Mouse (Mus musculus) embryonic fibroblast, embryonic 13.5 days (primary cell): ENCODE data around the gene Sbsn. TPM values are rescaled to one million over a fixed set of nuclear protein-coding genes. Genes with fewer than 3 reads are reported as not detected.

Source experiments
- H3K27ac ChIP-seq: 2 replicates; pipeline ENCODE4 v1.5.1; 2012; ENCODE audit warnings: low read length, control low read depth, inconsistent platforms; ENCODE audit not compliant: insufficient read depth
- H3K4me1 ChIP-seq: 2 replicates; pipeline ENCODE4 v1.6.1; 2011; ENCODE audit warnings: low read length; ENCODE audit not compliant: control insufficient read depth, insufficient read depth
- H3K4me3 ChIP-seq: 2 replicates; pipeline ENCODE4 v1.5.1; 2011; ENCODE audit warnings: mild to moderate bottlenecking, control low read depth, low read length; ENCODE audit not compliant: insufficient read depth
- CTCF ChIP-seq: IDR thresholded peaks from 2 replicates; pipeline ENCODE4 v1.5.1; 2011; ENCODE audit warnings: mild to moderate bottlenecking, control low read depth, low read length, moderate library complexity, borderline replicate concordance; ENCODE audit not compliant: insufficient read depth
- POLR2A ChIP-seq: IDR thresholded peaks from 2 replicates; pipeline ENCODE4 v1.6.1; 2011; ENCODE audit warnings: low read depth, mild to moderate bottlenecking, control low read depth, low read length, moderate library complexity
- polyA plus RNA-seq: library from polyadenylated mRNA; stranded (reverse); fragments of >200 nt; gene quantifications from 2 replicates; pipeline ENCODE4 v1.2.4, GENCODE M21; 2011; ENCODE audit warnings: low read depth; ENCODE audit not compliant: missing spikeins, insufficient read length

Sbsn gene
- polyA plus RNA-seq, 1 experiment, result 4.4 TPM

DNA sequence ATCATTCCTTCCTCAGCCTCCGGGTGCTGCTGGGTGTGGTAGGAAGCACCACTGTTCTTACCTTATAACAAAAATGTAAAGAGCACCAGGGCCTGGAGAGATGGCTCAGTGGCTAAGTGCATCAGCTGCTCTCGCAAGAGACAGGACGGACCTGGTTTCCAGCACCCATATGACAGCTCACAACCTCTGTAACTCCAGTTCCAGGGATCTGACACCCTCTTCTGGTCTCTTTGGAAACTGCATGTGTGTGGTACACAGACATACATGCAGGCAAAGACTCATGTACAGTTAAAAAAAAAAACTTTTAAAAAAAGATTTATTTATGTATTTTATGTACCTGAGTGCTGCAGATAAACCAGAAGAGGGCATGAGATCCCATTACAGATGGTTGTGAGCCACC is 52.0 kb downstream of the Sbsn start:
- Histone ChIP-seq H3K4me3 (no peak overlapping the region), H3K4me1 (no peaks in the 10 kb centered on the region), H3K27ac (no peak overlapping the region)
- TF ChIP-seq CTCF, result no peak
- TF ChIP-seq POLR2A, result no peak

DNA sequence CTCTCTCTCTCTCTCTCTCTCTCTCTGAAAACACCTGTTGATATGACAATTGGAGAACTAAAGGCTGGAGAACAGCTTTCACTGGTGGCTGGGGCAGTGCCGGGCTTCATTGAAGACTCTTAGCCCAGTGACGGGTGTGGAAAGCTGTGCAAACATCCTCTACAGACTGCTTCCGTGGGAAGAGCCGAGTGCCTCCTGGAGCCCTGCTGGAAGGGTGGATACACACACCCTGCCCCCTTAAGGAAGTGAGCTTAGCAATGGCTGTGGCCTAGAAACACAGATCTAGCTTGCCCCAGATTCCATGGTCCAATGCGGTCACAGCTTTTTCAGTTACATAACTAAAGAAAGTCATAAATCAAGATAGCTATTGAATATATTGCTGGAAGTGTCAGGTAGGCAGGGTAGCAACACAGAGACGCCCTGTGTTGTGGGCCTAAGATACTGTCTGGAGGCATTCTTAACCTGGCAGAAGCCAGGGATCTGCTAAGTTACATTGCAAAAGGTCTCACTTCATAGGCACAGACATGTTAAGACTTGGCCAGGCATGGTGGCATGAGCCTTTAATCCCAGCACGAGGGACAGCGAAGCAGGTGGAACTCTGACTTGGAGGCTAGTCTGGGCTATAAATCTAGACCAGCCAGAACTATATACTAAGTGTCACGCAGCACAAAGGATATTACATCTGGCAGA is 52.9 kb downstream of the Sbsn start:
- H3K27ac ChIP-seq, result no peak overlapping the region
- no peak overlapping the region for H3K4me3 ChIP-seq
- TF ChIP-seq CTCF (no peak), POLR2A (no peak)
- H3K4me1 ChIP-seq, result no peaks in the 10 kb centered on the region

Other genes starting within 250 kb of the Sbsn start
- gene Arhgap33, start 216.4 kb upstream of the Sbsn start, polyA plus RNA-seq, result 4.3 and 7.1 TPM in 2 replicates
- 55.6 and 58.1 TPM in 2 replicates for gene Hspb6, start 199.3 kb upstream of the Sbsn start, polyA plus RNA-seq
- 7.7 and 8.0 TPM in 2 replicates for gene Proser3, start 199.2 kb upstream of the Sbsn start, polyA plus RNA-seq
- 30.6 and 38.5 TPM in 2 replicates for gene Lin37, start 191.6 kb upstream of the Sbsn start, polyA plus RNA-seq
- 49.1 and 79.1 TPM in 2 replicates for gene U2af1l4, start 188.2 kb upstream of the Sbsn start, polyA plus RNA-seq
- gene Gm49396, start 188.1 kb upstream of the Sbsn start, polyA plus RNA-seq, result 1.4 and 3.1 TPM in 2 replicates
- gene Psenen, start 187.8 kb upstream of the Sbsn start, polyA plus RNA-seq, result 130 and 134 TPM in 2 replicates
- gene Igflr1, start 186.0 kb upstream of the Sbsn start, polyA plus RNA-seq, result not detected in 2 replicates
- 31.9 and 40.1 TPM in 2 replicates for gene Kmt2b, start 162.7 kb upstream of the Sbsn start, polyA plus RNA-seq
- gene Zbtb32, start 152.6 kb upstream of the Sbsn start, polyA plus RNA-seq, result not detected in 2 replicates
- gene Upk1a, start 138.6 kb upstream of the Sbsn start, polyA plus RNA-seq, result 0.47 and 0.49 TPM in 2 replicates
- 550 and 557 TPM in 2 replicates for gene Cox6b1, start 125.3 kb upstream of the Sbsn start, polyA plus RNA-seq
- gene Etv2, start 115.6 kb upstream of the Sbsn start, polyA plus RNA-seq, result not detected in 2 replicates
- gene Rbm42, start 101.2 kb upstream of the Sbsn start, polyA plus RNA-seq, result 32.9 and 33.9 TPM in 2 replicates
- gene Haus5, start 86.5 kb upstream of the Sbsn start, polyA plus RNA-seq, result 8.1 and 10.5 TPM in 2 replicates
- gene Pmis2, start 79.9 kb upstream of the Sbsn start, polyA plus RNA-seq, result not detected in 2 replicates
- not detected in 2 replicates for gene 2200002J24Rik, start 52.5 kb upstream of the Sbsn start, polyA plus RNA-seq
- not detected in 2 replicates for gene Atp4a, start 39.3 kb upstream of the Sbsn start, polyA plus RNA-seq
- 136 and 144 TPM in 2 replicates for gene Tmem147, start 21.9 kb upstream of the Sbsn start, polyA plus RNA-seq
- gene Gapdhs, start 7.8 kb upstream of the Sbsn start, polyA plus RNA-seq, result not detected in 2 replicates
- not detected in 2 replicates for gene Dmkn, start 12.3 kb downstream of the Sbsn start, polyA plus RNA-seq
- gene Krtdap, start 36.4 kb downstream of the Sbsn start, polyA plus RNA-seq, result not detected in 2 replicates
- not detected in 2 replicates for gene Ffar2, start 72.3 kb downstream of the Sbsn start, polyA plus RNA-seq
- gene Ffar3, start 104.7 kb downstream of the Sbsn start, polyA plus RNA-seq, result not detected in 2 replicates
- gene Ffar1, start 110.1 kb downstream of the Sbsn start, polyA plus RNA-seq, result not detected in 2 replicates
- not detected in 2 replicates for gene Cd22, start 128.9 kb downstream of the Sbsn start, polyA plus RNA-seq
- not detected in 2 replicates for gene Mag, start 163.4 kb downstream of the Sbsn start, polyA plus RNA-seq
- not detected in 2 replicates for gene Hamp2, start 173.2 kb downstream of the Sbsn start, polyA plus RNA-seq
- not detected in 2 replicates for gene Hamp, start 192.6 kb downstream of the Sbsn start, polyA plus RNA-seq
- 55.5 and 61.1 TPM in 2 replicates for gene Usf2, start 205.3 kb downstream of the Sbsn start, polyA plus RNA-seq
- gene Lsr, start 222.0 kb downstream of the Sbsn start, polyA plus RNA-seq, result not detected in 2 replicates
- gene Fam187b, start 222.3 kb downstream of the Sbsn start, polyA plus RNA-seq, result not detected in 2 replicates